Mouse (Mus musculus) liver, adult 2 months (tissue): ENCODE measurements around the gene Xpc.

Experiments
- CTCF ChIP-seq: fragments of 200-500 bp; IDR thresholded peaks from 2 replicates; pipeline ENCODE4 v1.5.1; 2011; ENCODE audit warnings: low read depth, low read length, control low read depth
- POLR2A ChIP-seq: fragments of 200-500 bp; IDR thresholded peaks from 2 replicates; pipeline ENCODE4 v1.6.1; 2011; ENCODE audit warnings: low read length, control low read depth; ENCODE audit not compliant: insufficient read depth; ENCODE audit errors: extremely low read depth

DNA sequence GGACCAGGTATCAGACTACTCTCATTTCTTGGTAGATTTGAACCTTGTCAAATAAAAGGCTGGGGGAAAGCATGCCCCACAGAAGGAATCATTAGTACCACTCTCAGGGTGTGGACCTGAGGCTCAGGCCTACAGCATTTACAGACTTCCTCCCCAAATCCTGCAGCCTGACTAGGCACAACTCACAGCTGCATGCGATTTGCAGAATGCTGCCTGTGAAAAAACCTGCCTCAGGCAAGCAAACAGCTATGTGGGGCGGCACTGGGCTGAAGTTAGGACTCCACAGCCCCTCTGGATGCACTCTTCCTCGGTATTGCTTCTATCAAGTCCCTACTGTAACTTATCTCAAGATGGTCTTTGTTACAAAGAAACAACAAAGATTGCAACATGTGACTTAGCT lies 7.6 kb downstream of the Xpc start:
- TF ChIP-seq CTCF (no peak), POLR2A (no peak)
